Mouse (Mus musculus): ENCODE measurements around the gene Herc3. TPM values are rescaled to one million over a fixed set of nuclear protein-coding genes. Genes with fewer than 3 reads are reported as not detected.

Gene Herc3
- polyA plus RNA-seq, 1 experiment from 2014 or later, result 9.8 TPM

GRCm38 (mm10) chr6:58834470-58834869, 3.2 kb downstream of the Herc3 start:
- H3K4me2 ChIP-seq (ENCODE audit: low read length), result no peak overlapping the region
- no peak overlapping the region for H3K4me3 ChIP-seq (ENCODE audit: low read depth, low read length)
- H3K27me3 ChIP-seq (replicated peaks; ENCODE audit: control insufficient read depth, insufficient read depth, low read length), result no peaks in the 10 kb centered on the region
- no peak overlapping the region for H3K9ac ChIP-seq (ENCODE audit: low read length)
- ATAC-seq (replicated peaks; ENCODE audit: low FRiP score, low TSS enrichment, low read depth), result no peak
- no peaks in the 10 kb centered on the region for H3K9me3 ChIP-seq (ENCODE audit: control insufficient read depth, low read length)
- DNase-seq (ENCODE audit: low spot score), result no peak
- H3K4me1 ChIP-seq (replicated peaks; ENCODE audit: control insufficient read depth, insufficient read depth, low read length), result peaks cover 7% of the 10 kb centered on the region
- no peak overlapping the region for H3K27ac ChIP-seq (ENCODE audit: low read depth)
- WGBS, result 87% methylated on average over 7 of the region's 7 CpGs
- no peaks in the 10 kb centered on the region for H3K36me3 ChIP-seq (ENCODE audit: control insufficient read depth, insufficient read depth, low read length)

GRCm38 (mm10) chr6:58835591-58835990, 4.3 kb downstream of the Herc3 start:
- Histone ChIP-seq H3K36me3 (ENCODE audit: control insufficient read depth, insufficient read depth, low read length) (no peaks in the 10 kb centered on the region), H3K4me1 (replicated peaks; ENCODE audit: control insufficient read depth, insufficient read depth, low read length) (peaks cover 7% of the 10 kb centered on the region), H3K27me3 (replicated peaks; ENCODE audit: control insufficient read depth, insufficient read depth, low read length) (no peaks in the 10 kb centered on the region), H3K4me2 (ENCODE audit: low read length) (no peak overlapping the region), H3K9me3 (ENCODE audit: control insufficient read depth, low read length) (no peaks in the 10 kb centered on the region), H3K9ac (ENCODE audit: low read length) (no peak overlapping the region), H3K27ac (ENCODE audit: low read depth) (no peak overlapping the region), H3K4me3 (ENCODE audit: low read depth, low read length) (no peak overlapping the region)
- no peak for ATAC-seq (replicated peaks; ENCODE audit: low FRiP score, low TSS enrichment, low read depth)
- 83% methylated on average over 1 of the region's 1 CpGs for WGBS
- no peak for DNase-seq (ENCODE audit: low spot score)

GRCm38 (mm10) chr6:58836476-58836875, 5.2 kb downstream of the Herc3 start:
- Histone ChIP-seq H3K27ac (ENCODE audit: low read depth) (no peak overlapping the region), H3K4me2 (ENCODE audit: low read length) (no peak overlapping the region), H3K4me1 (replicated peaks; ENCODE audit: control insufficient read depth, insufficient read depth, low read length) (peaks cover 7% of the 10 kb centered on the region), H3K4me3 (ENCODE audit: low read depth, low read length) (no peak overlapping the region), H3K9ac (ENCODE audit: low read length) (no peak overlapping the region), H3K9me3 (ENCODE audit: control insufficient read depth, low read length) (no peaks in the 10 kb centered on the region), H3K27me3 (replicated peaks; ENCODE audit: control insufficient read depth, insufficient read depth, low read length) (no peaks in the 10 kb centered on the region), H3K36me3 (ENCODE audit: control insufficient read depth, insufficient read depth, low read length) (no peaks in the 10 kb centered on the region)
- no peak for DNase-seq (ENCODE audit: low spot score)
- WGBS, result 88% methylated on average over 2 of the region's 2 CpGs
- no peak for ATAC-seq (replicated peaks; ENCODE audit: low FRiP score, low TSS enrichment, low read depth)

GRCm38 (mm10) chr6:58837917-58838316, 6.7 kb downstream of the Herc3 start:
- H3K27ac ChIP-seq (ENCODE audit: low read depth), result no peak overlapping the region
- ATAC-seq (replicated peaks; ENCODE audit: low FRiP score, low TSS enrichment, low read depth) (no peak), DNase-seq (ENCODE audit: low spot score) (no peak)
- WGBS, result 40% methylated on average over 1 of the region's 1 CpGs
- H3K9ac ChIP-seq (ENCODE audit: low read length), result no peak overlapping the region
- no peaks in the 10 kb centered on the region for H3K4me1 ChIP-seq (replicated peaks; ENCODE audit: control insufficient read depth, insufficient read depth, low read length)
- H3K4me3 ChIP-seq (ENCODE audit: low read depth, low read length), result no peak overlapping the region
- H3K36me3 ChIP-seq (ENCODE audit: control insufficient read depth, insufficient read depth, low read length), result no peaks in the 10 kb centered on the region
- H3K27me3 ChIP-seq (replicated peaks; ENCODE audit: control insufficient read depth, insufficient read depth, low read length), result no peaks in the 10 kb centered on the region
- H3K9me3 ChIP-seq (ENCODE audit: control insufficient read depth, low read length), result no peaks in the 10 kb centered on the region
- H3K4me2 ChIP-seq (ENCODE audit: low read length), result no peak overlapping the region

GRCm38 (mm10) chr6:58841208-58841607, 9.9 kb downstream of the Herc3 start:
- H3K4me1 ChIP-seq (replicated peaks; ENCODE audit: control insufficient read depth, insufficient read depth, low read length), result no peaks in the 10 kb centered on the region
- no peak overlapping the region for H3K27ac ChIP-seq (ENCODE audit: low read depth)
- no peak for DNase-seq (ENCODE audit: low spot score)
- no peaks in the 10 kb centered on the region for H3K27me3 ChIP-seq (replicated peaks; ENCODE audit: control insufficient read depth, insufficient read depth, low read length)
- no peak for ATAC-seq (replicated peaks; ENCODE audit: low FRiP score, low TSS enrichment, low read depth)
- no peak overlapping the region for H3K4me2 ChIP-seq (ENCODE audit: low read length)
- H3K9me3 ChIP-seq (ENCODE audit: control insufficient read depth, low read length), result no peaks in the 10 kb centered on the region
- H3K36me3 ChIP-seq (ENCODE audit: control insufficient read depth, insufficient read depth, low read length), result no peaks in the 10 kb centered on the region
- H3K4me3 ChIP-seq (ENCODE audit: low read depth, low read length), result no peak overlapping the region
- WGBS, result 52% methylated on average over 2 of the region's 2 CpGs
- H3K9ac ChIP-seq (ENCODE audit: low read length), result no peak overlapping the region

- H3K4me1 ChIP-seq (replicated peaks; ENCODE audit: control insufficient read depth, insufficient read depth, low read length), result no peaks in the 10 kb centered on the region
- DNase-seq (ENCODE audit: low spot score), result no peak
Observed at GRCm38 (mm10) chr6:58842186-58842585, 10.9 kb downstream of the Herc3 start.

GRCm38 (mm10) chr6:58843580-58843979, 12.3 kb downstream of the Herc3 start:
- Histone ChIP-seq H3K4me3 (ENCODE audit: low read depth, low read length) (no peak overlapping the region), H3K4me1 (replicated peaks; ENCODE audit: control insufficient read depth, insufficient read depth, low read length) (no peaks in the 10 kb centered on the region), H3K4me2 (ENCODE audit: low read length) (no peak overlapping the region), H3K9me3 (ENCODE audit: control insufficient read depth, low read length) (no peaks in the 10 kb centered on the region), H3K27ac (ENCODE audit: low read depth) (no peak overlapping the region), H3K36me3 (ENCODE audit: control insufficient read depth, insufficient read depth, low read length) (no peaks in the 10 kb centered on the region), H3K27me3 (replicated peaks; ENCODE audit: control insufficient read depth, insufficient read depth, low read length) (no peaks in the 10 kb centered on the region), H3K9ac (ENCODE audit: low read length) (no peak overlapping the region)
- no peak for DNase-seq (ENCODE audit: low spot score)
- WGBS, result 91% methylated on average over 9 of the region's 9 CpGs
- no peak for ATAC-seq (replicated peaks; ENCODE audit: low FRiP score, low TSS enrichment, low read depth)

More at GRCm38 (mm10) chr6:58842186-58842585, 10.9 kb downstream of the Herc3 start:
- no peak for ATAC-seq (replicated peaks; ENCODE audit: low FRiP score, low TSS enrichment, low read depth)
- H3K4me3 ChIP-seq (ENCODE audit: low read depth, low read length), result no peak overlapping the region
- no peak overlapping the region for H3K27ac ChIP-seq (ENCODE audit: low read depth)
- WGBS, result 37% methylated on average over 2 of the region's 2 CpGs
- no peaks in the 10 kb centered on the region for H3K9me3 ChIP-seq (ENCODE audit: control insufficient read depth, low read length)
- H3K27me3 ChIP-seq (replicated peaks; ENCODE audit: control insufficient read depth, insufficient read depth, low read length), result no peaks in the 10 kb centered on the region
- H3K4me2 ChIP-seq (ENCODE audit: low read length), result no peak overlapping the region
- no peak overlapping the region for H3K9ac ChIP-seq (ENCODE audit: low read length)
- H3K36me3 ChIP-seq (ENCODE audit: control insufficient read depth, insufficient read depth, low read length), result no peaks in the 10 kb centered on the region

GRCm38 (mm10) chr6:58844188-58844822, 13.0 kb downstream of the Herc3 start:
- H3K9me3 ChIP-seq (ENCODE audit: control insufficient read depth, low read length), result no peaks in the 10 kb centered on the region
- ATAC-seq (replicated peaks; ENCODE audit: low FRiP score, low TSS enrichment, low read depth) (no peak), DNase-seq (ENCODE audit: low spot score) (no peak)
- H3K36me3 ChIP-seq (ENCODE audit: control insufficient read depth, insufficient read depth, low read length), result no peaks in the 10 kb centered on the region
- H3K27ac ChIP-seq (ENCODE audit: low read depth), result no peak overlapping the region
- no peak overlapping the region for H3K4me2 ChIP-seq (ENCODE audit: low read length)
- H3K4me3 ChIP-seq (ENCODE audit: low read depth, low read length), result no peak overlapping the region
- H3K27me3 ChIP-seq (replicated peaks; ENCODE audit: control insufficient read depth, insufficient read depth, low read length), result no peaks in the 10 kb centered on the region
- H3K9ac ChIP-seq (ENCODE audit: low read length), result no peak overlapping the region
- no peaks in the 10 kb centered on the region for H3K4me1 ChIP-seq (replicated peaks; ENCODE audit: control insufficient read depth, insufficient read depth, low read length)
- 87% methylated on average over 8 of the region's 8 CpGs for WGBS

All from intestine, embryonic 14.5 days (tissue).